Mouse (Mus musculus): Measurements from ENCODE around the gene Gsta2. TPM values are rescaled to one million over a fixed set of nuclear protein-coding genes. Genes with fewer than 3 reads are reported as not detected.
A peak's percentile ranks its signal among the peaks of the same experiment; 100 is the strongest.

Gsta2 gene
- polyA plus RNA-seq, 1 experiment, result 726 TPM

GRCm38 (mm10) chr9:78365850-78366544, 10.4 kb upstream of the Gsta2 start:
- no peak overlapping the region for H3K4me3 ChIP-seq (ENCODE audit: insufficient read depth, low read depth, low read length)
- no peak for DNase-seq
- H3K27ac ChIP-seq (ENCODE audit: insufficient read depth, low read depth, low read length), result no peak overlapping the region
- no peaks in the 10 kb centered on the region for H3K36me3 ChIP-seq (ENCODE audit: control insufficient read depth, insufficient read depth, low read length)
- 78% methylated on average over 13 of the region's 13 CpGs for WGBS
- no peaks in the 10 kb centered on the region for H3K4me1 ChIP-seq (ENCODE audit: control insufficient read depth, insufficient read depth, low read length)
- no peaks in the 10 kb centered on the region for H3K27me3 ChIP-seq (replicated peaks; ENCODE audit: control insufficient read depth, insufficient read depth, low read length)
- TF ChIP-seq POLR2A (IDR thresholded peaks at IDR 0.05; ENCODE audit: low read depth, low read length) (no peak), CTCF (conservative IDR thresholded peaks at IDR 0.05; ENCODE audit: insufficient read depth, insufficient read length, low read depth, low read length) (no peak)

GRCm38 (mm10) chr9:78364701-78365100, 9.1 kb upstream of the Gsta2 start:
- H3K27me3 ChIP-seq (replicated peaks; ENCODE audit: control insufficient read depth, insufficient read depth, low read length), result no peaks in the 10 kb centered on the region
- no peak overlapping the region for H3K4me3 ChIP-seq (ENCODE audit: insufficient read depth, low read depth, low read length)
- no peak for TF ChIP-seq CTCF (conservative IDR thresholded peaks at IDR 0.05; ENCODE audit: insufficient read depth, insufficient read length, low read depth, low read length)
- WGBS, result 90% methylated on average over 6 of the region's 6 CpGs
- H3K27ac ChIP-seq (ENCODE audit: insufficient read depth, low read depth, low read length), result no peak overlapping the region
- H3K4me1 ChIP-seq (ENCODE audit: control insufficient read depth, insufficient read depth, low read length), result no peaks in the 10 kb centered on the region
- no peak for DNase-seq
- no peaks in the 10 kb centered on the region for H3K36me3 ChIP-seq (ENCODE audit: control insufficient read depth, insufficient read depth, low read length)

- no peak overlapping the region for H3K27ac ChIP-seq (ENCODE audit: insufficient read depth, low read depth, low read length)
- no peaks in the 10 kb centered on the region for H3K27me3 ChIP-seq (replicated peaks; ENCODE audit: control insufficient read depth, insufficient read depth, low read length)
- no peaks in the 10 kb centered on the region for H3K36me3 ChIP-seq (ENCODE audit: control insufficient read depth, insufficient read depth, low read length)
- WGBS, result 64% methylated on average over 6 of the region's 6 CpGs
- no peak for DNase-seq
- no peak overlapping the region for H3K4me3 ChIP-seq (ENCODE audit: insufficient read depth, low read depth, low read length)
- TF ChIP-seq CTCF (conservative IDR thresholded peaks at IDR 0.05; ENCODE audit: insufficient read depth, insufficient read length, low read depth, low read length), result no peak
- no peak for TF ChIP-seq POLR2A (IDR thresholded peaks at IDR 0.05; ENCODE audit: low read depth, low read length)
- no peaks in the 10 kb centered on the region for H3K4me1 ChIP-seq (ENCODE audit: control insufficient read depth, insufficient read depth, low read length)
Observed at GRCm38 (mm10) chr9:78363374-78363773, 7.8 kb upstream of the Gsta2 start.

- Histone ChIP-seq H3K27ac (ENCODE audit: insufficient read depth, low read depth, low read length) (no peak overlapping the region), H3K4me1 (ENCODE audit: control insufficient read depth, insufficient read depth, low read length) (peaks cover 2% of the 10 kb centered on the region; the same call in 1 of the 2 replicates), H3K4me3 (ENCODE audit: insufficient read depth, low read depth, low read length) (no peak overlapping the region), H3K36me3 (ENCODE audit: control insufficient read depth, insufficient read depth, low read length) (no peaks in the 10 kb centered on the region), H3K27me3 (replicated peaks; ENCODE audit: control insufficient read depth, insufficient read depth, low read length) (no peaks in the 10 kb centered on the region)
- TF ChIP-seq POLR2A (IDR thresholded peaks at IDR 0.05; ENCODE audit: low read depth, low read length), result no peak
- TF ChIP-seq CTCF (conservative IDR thresholded peaks at IDR 0.05; ENCODE audit: insufficient read depth, insufficient read length, low read depth, low read length), result no peak
- no peak for DNase-seq
- 64% methylated on average over 2 of the region's 2 CpGs for WGBS
Observed at GRCm38 (mm10) chr9:78360484-78360872, 4.9 kb upstream of the Gsta2 start.

GRCm38 (mm10) chr9:78359750-78360483, 4.3 kb upstream of the Gsta2 start:
- no peak for DNase-seq
- Histone ChIP-seq H3K4me1 (ENCODE audit: control insufficient read depth, insufficient read depth, low read length) (peaks cover 7% of the 10 kb centered on the region; the same call in 1 of the 2 replicates), H3K4me3 (ENCODE audit: insufficient read depth, low read depth, low read length) (no peak overlapping the region), H3K27me3 (replicated peaks; ENCODE audit: control insufficient read depth, insufficient read depth, low read length) (no peaks in the 10 kb centered on the region), H3K36me3 (ENCODE audit: control insufficient read depth, insufficient read depth, low read length) (no peaks in the 10 kb centered on the region), H3K27ac (ENCODE audit: insufficient read depth, low read depth, low read length) (no peak overlapping the region)
- 87% methylated on average over 6 of the region's 6 CpGs for WGBS
- TF ChIP-seq CTCF (conservative IDR thresholded peaks at IDR 0.05; ENCODE audit: insufficient read depth, insufficient read length, low read depth, low read length) (no peak), POLR2A (IDR thresholded peaks at IDR 0.05; ENCODE audit: low read depth, low read length) (no peak)

GRCm38 (mm10) chr9:78358053-78358452, 2.5 kb upstream of the Gsta2 start:
- DNase-seq, result peak; percentile 75
- Histone ChIP-seq H3K36me3 (ENCODE audit: control insufficient read depth, insufficient read depth, low read length) (no peaks in the 10 kb centered on the region), H3K4me3 (ENCODE audit: insufficient read depth, low read depth, low read length) (no peak overlapping the region), H3K4me1 (ENCODE audit: control insufficient read depth, insufficient read depth, low read length) (peaks cover 8% of the 10 kb centered on the region; the same call in 1 of the 2 replicates), H3K27me3 (replicated peaks; ENCODE audit: control insufficient read depth, insufficient read depth, low read length) (no peaks in the 10 kb centered on the region), H3K27ac (ENCODE audit: insufficient read depth, low read depth, low read length) (no peak overlapping the region)
- TF ChIP-seq POLR2A (IDR thresholded peaks at IDR 0.05; ENCODE audit: low read depth, low read length) (no peak), CTCF (conservative IDR thresholded peaks at IDR 0.05; ENCODE audit: insufficient read depth, insufficient read length, low read depth, low read length) (peak; percentile 79)
- 18% methylated on average over 9 of the region's 9 CpGs for WGBS

Measured in kidney, adult 2 months (tissue).